ENCODE assay signal across 9 mouse cellular contexts in the genomic region with DNA sequence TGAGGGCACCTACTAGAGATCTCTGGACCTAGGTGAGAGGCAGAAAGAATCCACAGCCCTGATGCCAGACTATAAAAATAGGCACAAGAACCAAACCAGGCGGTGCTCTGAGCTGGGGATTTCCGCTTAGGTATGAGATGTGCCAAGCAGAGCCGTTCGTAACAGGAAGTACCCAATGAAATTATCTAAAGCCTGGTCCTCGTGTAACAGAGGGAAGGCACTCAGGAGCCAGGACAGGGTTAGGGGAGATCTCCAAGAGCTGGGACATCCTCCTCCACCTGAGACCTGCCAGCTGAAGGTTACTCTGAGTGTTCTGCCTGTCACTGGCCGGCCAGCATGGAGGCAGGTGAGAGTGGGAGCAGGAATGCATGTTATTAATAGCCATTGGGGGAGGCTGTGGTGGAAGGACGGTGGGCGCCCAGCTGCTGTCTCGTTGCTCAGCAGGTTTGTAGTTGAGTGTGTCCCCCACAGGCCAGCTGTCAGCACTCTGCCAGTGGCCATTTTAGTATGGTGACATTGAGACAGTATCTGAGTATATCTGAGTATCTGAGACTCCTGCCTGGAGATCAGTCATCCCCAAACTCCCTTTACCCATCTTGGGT. TPM values are rescaled to one million over a fixed set of nuclear protein-coding genes. Genes with fewer than 3 reads are reported as not detected.
A peak's percentile ranks its signal among the peaks of the same experiment; 100 is the strongest.
DNase-seq lines count a peak whose midpoint lies in the region; ATAC-seq and TF ChIP-seq lines count a peak whose summit lies in the region.
"Had no signal": no experiment of that assay in that cellular context is flagged by ENCODE, and none has a peak within 500 bp of the region (broad histone marks: within the 10 kb centered on the region; RNA-seq: fewer than 3 reads in every experiment).

No protein-coding gene starts in this region.

- no peak overlapping the region for H3K4me2 ChIP-seq in midbrain, postnatal 0 days (ENCODE audit: low read depth, low read length, poor library complexity, severe bottlenecking)

- intact Hi-C loops in heart, postnatal 36 days (cut with DNase I): no loop called here
- intact Hi-C loops in left cerebral cortex, postnatal 25 days (cut with DNase I): no loop called here

- H3K9ac ChIP-seq in midbrain, postnatal 0 days (replicated peaks; ENCODE audit: low read length, poor library complexity, severe bottlenecking): no peak overlapping the region

- H3K4me3 ChIP-seq in midbrain, postnatal 0 days (ENCODE audit: low read depth, low read length): no peak overlapping the region
- H3K4me3 ChIP-seq in midbrain, embryonic 10.5 days: no peak overlapping the region

- no peaks in the 10 kb centered on the region for H3K4me1 ChIP-seq in midbrain, postnatal 0 days (ENCODE audit: insufficient read depth, low read length)
- H3K4me1 ChIP-seq in midbrain, embryonic 10.5 days: peaks cover 12% of the 10 kb centered on the region

- peak overlapping the region; percentile 13; the same call in 1 of the 2 replicates for H3K27ac ChIP-seq in midbrain, postnatal 0 days (ENCODE audit: low read depth, low read length)
- no peak overlapping the region for H3K27ac ChIP-seq in midbrain, embryonic 10.5 days (replicated peaks)

- no peak for TF ChIP-seq CTCF in midbrain, postnatal 0 days (IDR thresholded peaks at IDR 0.05)

- no peaks in the 10 kb centered on the region for H3K27me3 ChIP-seq in midbrain, postnatal 0 days (ENCODE audit: insufficient read depth, low read length)
- no peaks in the 10 kb centered on the region for H3K27me3 ChIP-seq in midbrain, embryonic 10.5 days (ENCODE audit: low read depth, poor library complexity, severe bottlenecking)

- 89% methylated on average over 9 of the region's 9 CpGs for WGBS in midbrain, postnatal 0 days
- WGBS in midbrain, embryonic 10.5 days: 88% methylated on average over 9 of the region's 9 CpGs

- H3K9me3 ChIP-seq in midbrain, postnatal 0 days (ENCODE audit: low read length): no peaks in the 10 kb centered on the region
- no peaks in the 10 kb centered on the region for H3K9me3 ChIP-seq in midbrain, embryonic 10.5 days (replicated peaks)

- DNase-seq in heart, adult 11 months: peak; percentile 90
- DNase-seq in heart, postnatal 36 days: no peak
- no peak for DNase-seq in midbrain, postnatal 0 days (ENCODE audit: low spot score)
- no peak for DNase-seq in midbrain, embryonic 10.5 days (ENCODE audit: low spot score)
- DNase-seq in induced T-regulatory cell, adult 2 months (ENCODE audit: low read depth): peak; percentile 48
- DNase-seq in T-cell, adult 2 months (ENCODE audit: low spot score): no peak
- no peak for DNase-seq in layer of hippocampus, adult 11-12 months (ENCODE audit: low spot score)
- no peak for DNase-seq in left cerebral cortex, postnatal 25 days (ENCODE audit: low spot score in 2 of 2)
- DNase-seq: right cerebral cortex, postnatal 14 days had no signal

- H3K36me3 ChIP-seq in midbrain, postnatal 0 days (ENCODE audit: insufficient read depth, low read length): 0 out of 2 replicates have a peak, but pooled peaks cover 3% of the 10 kb centered on the region
- peaks cover 47% of the 10 kb centered on the region for H3K36me3 ChIP-seq in midbrain, embryonic 10.5 days

- no peak for ATAC-seq in midbrain, postnatal 0 days (ENCODE audit: low FRiP score)

RNA-seq across cellular contexts. Expression of a gene that starts 17.7 kb away (rescaled TPM):
- total RNA-seq in heart, postnatal 36 days (2021): 10 to 100 TPM; 34.3 to 38.1 TPM
- total RNA-seq in midbrain, postnatal 0 days (2014; rRNA removed): 90.5 and 101 TPM in 2 replicates
- polyA plus RNA-seq in midbrain, postnatal 0 days (2015; fragmentation: Nextera tagmentation; extraction: Ambion mirVana): 35.2 and 37.7 TPM in 2 replicates
- 4.9 and 5.0 TPM in 2 replicates for polyA plus RNA-seq in midbrain, embryonic 10.5 days (2016; fragmentation: Nextera tagmentation; extraction: Ambion mirVana)
- 100 to 1,000 TPM; 195 to 204 TPM for total RNA-seq in left cerebral cortex, postnatal 25 days (2021)

Comparison
In these comparisons a context has a peak if more than half of its experiments do, and no peak if none do; other contexts are left out.
1. DNase-seq: peak in heart, adult 11 months (single experiment) and induced T-regulatory cell, adult 2 months (single experiment); none in heart, postnatal 36 days (0 of 2), midbrain, postnatal 0 days (single experiment), midbrain, embryonic 10.5 days (single experiment), T-cell, adult 2 months (single experiment), layer of hippocampus, adult 11-12 months (single experiment) and left cerebral cortex, postnatal 25 days (0 of 2).